Mouse (Mus musculus): ENCODE measurements around the gene Cnot10.
A peak's percentile ranks its signal among the peaks of the same experiment; 100 is the strongest.

Gene Cnot10

DNA sequence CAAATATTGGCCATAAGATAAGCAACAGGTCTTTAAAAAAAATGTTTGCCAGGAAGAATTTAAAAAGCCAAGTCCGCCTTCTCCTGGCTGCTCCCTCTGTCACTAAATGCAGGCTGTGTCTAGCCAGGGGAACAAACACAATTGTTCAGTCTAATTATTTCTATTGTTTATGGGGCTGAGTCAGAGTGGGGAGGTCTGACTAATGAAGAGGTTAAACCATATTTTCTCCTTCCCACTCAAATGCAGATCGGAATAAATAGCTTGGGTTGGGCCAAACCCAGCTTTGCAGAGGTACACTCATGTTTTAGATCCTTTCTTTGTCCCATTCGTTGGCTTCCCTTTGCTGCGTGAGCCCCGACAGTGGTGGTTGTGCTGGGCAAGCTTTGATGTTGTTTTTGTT lies 9.4 kb upstream of the Cnot10 start:
- no peak for DNase-seq (ENCODE audit: low read depth, low spot score)

- DNase-seq (ENCODE audit: low read depth, low spot score), result peak; percentile 46
Observed at GRCm38 (mm10) chr9:114648472-114648871, 8.5 kb upstream of the Cnot10 start.

DNA sequence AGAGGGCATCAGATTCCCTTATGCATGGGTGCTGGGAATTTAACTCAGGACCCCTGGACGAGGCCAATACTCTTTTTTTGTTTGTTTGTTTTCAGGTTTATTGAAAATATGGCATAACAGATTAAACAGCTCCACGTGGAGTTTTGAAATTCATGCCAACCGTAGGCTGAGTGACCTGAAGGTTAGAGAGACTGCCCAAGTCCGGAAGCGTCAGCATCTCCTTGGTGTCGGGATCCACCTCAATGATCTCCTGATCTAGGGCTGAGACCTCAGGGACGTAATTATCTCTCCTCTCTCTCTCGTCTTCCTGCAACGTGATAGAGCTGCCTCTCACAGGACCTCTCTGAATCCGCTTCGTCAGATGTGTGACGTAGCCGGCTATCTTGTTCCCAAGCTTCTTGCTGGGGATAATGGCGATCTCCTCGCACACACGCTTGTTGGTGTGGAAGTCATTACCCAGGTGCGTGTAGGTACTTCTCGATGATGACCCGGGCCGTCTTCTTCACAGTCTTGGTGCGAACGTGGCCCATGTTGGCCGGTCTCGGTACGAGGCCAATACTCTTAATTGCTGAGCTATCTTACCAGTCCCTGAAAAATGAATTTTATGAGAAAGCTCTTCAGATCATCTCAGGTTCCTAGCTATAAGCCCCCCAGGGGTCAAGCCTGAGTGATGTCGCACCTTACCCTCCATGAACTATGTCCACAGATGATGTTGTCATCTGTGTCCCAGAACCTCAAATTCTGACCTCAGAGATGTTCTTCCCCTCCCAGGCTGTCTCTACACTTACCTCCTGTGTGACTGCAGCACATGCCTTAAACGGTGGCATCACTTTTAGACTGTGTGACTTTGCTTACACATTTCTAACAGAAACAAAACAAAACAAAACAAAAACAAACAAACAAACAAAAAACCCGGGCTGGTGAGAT lies 7.8 kb upstream of the Cnot10 start:
- DNase-seq (ENCODE audit: low read depth, low spot score), result no peak

DNA sequence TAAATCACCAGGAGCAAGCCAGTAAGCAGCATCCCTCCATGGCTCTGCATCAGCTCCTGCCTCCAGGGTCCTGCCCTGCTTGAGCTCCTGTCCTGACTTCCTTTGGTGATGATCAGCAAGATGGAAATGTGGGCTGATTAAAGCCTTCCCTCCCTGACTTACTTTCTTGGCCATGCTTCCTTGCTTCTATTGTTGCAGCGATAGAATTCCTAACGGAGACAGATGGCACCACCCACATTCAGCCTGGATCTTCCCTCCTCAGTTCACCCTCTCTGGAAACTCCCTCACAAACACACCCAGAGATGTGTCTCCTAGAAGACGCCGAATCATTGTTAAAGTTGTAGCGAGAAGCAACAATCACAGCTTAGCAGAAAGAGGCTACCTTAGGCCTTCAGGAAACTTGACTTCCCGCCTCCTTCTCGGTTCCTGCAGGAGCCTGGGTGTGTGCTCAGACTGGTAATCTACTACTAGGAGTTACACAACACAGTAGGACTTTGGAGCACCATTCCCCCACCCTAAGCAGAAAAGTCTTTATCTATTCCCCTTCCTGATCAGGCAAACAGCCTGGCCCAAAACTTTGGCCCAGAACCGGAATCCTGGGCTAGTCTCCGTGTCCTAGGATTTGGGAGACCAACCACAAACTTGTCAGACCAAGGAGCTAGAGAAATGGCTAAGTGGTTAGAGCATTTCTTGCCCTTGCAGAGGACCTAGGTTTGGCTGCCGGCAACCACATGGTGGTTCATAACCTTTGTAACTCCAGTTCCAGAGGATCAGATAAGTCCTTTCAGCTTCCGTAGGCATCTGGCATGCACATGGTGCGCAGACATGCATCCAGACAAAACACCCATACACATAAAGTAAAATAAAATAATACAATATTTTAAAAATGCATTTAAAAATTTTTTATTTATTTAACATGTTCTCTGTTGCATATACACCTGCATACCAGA lies 6.8 kb upstream of the Cnot10 start:
- DNase-seq (ENCODE audit: low read depth, low spot score), result no peak

- DNase-seq (ENCODE audit: low read depth, low spot score), result peak; percentile 12
Observed at GRCm38 (mm10) chr9:114639186-114639748, 717 bp downstream of the Cnot10 start.

- no peak for DNase-seq (ENCODE audit: low read depth, low spot score)
Observed at GRCm38 (mm10) chr9:114636751-114637150, 3.2 kb downstream of the Cnot10 start.

GRCm38 (mm10) chr9:114636150-114636549 lies 3.8 kb downstream of the Cnot10 start:
- DNase-seq (ENCODE audit: low read depth, low spot score), result no peak

DNA sequence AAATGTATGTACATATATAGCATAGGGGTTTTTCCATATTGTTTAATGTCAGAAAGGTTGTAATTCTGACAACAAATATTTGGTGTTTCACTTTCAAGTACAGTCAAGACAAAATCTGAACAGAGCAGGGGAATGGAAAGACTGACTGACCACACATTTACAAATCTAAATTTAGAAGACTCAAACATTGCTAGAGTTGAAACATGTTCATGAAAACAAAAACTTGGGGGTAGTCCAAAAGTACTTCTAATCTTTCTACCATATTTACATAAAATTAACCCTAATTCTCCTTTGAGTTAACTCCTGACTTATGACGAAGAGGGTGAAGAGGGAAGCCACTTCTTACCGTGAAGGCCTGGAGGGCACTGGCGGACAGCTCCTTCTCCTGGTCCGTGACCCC lies 7.7 kb downstream of the Cnot10 start:
- no peak for DNase-seq (ENCODE audit: low read depth, low spot score)

DNA sequence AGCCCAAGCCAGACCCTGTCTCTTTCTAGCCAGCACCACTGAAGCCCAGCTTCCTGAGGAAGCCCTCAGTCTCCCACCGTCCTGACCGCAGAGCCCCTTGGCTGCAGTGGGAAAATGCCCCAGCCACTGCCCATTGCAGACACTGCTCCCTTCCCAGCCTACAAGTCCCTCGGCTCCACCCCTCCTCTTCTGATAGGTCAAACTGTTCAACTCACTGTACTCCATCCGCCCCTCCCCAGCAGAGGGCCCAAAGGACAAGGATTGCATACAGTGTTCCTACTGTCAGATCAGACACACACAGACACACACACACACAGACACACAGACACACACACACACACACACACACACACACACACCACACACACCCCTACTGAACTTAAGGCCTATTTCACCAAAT lies 13.3 kb downstream of the Cnot10 start:
- DNase-seq (ENCODE audit: low read depth, low spot score), result no peak

DNA sequence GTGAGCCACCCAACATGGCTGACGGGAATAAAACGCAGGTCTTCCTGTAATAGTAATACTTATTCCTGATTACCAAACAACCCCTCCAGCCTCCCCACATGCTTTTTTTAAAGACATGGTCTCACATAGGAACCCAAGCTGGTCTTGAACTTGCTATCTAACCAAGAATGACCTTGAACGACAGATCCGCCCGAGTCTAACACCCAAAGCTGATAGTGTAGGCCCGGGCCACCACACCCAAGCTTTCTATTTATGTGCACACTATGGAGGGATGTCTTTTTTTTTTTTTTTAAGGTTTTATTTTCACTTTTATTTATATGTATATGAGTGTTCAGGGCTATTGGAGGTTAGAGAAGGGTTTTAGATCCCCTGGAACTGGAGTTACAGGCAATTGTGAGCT lies 15.8 kb downstream of the Cnot10 start:
- no peak for DNase-seq (ENCODE audit: low read depth, low spot score)

DNA sequence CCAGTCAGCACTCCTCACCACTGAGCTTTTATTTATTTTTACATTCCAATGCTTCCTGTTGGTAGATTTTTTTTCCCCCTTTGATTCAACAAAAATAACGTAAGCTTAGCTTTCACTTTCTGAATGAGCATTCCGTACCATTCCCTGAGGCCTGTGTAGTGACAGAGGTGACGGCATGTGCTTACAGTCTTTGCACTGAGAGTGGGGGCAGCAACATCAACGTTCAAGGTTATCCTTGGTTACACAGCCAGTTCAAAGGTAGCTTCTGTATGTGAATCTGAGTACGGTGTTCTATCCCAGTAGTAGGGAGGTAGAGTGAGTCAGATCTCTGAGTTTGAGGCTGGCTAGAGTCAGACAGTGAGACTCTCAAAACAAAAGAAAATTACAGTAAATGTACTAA lies 18.8 kb downstream of the Cnot10 start:
- DNase-seq (ENCODE audit: low read depth, low spot score), result no peak

DNA sequence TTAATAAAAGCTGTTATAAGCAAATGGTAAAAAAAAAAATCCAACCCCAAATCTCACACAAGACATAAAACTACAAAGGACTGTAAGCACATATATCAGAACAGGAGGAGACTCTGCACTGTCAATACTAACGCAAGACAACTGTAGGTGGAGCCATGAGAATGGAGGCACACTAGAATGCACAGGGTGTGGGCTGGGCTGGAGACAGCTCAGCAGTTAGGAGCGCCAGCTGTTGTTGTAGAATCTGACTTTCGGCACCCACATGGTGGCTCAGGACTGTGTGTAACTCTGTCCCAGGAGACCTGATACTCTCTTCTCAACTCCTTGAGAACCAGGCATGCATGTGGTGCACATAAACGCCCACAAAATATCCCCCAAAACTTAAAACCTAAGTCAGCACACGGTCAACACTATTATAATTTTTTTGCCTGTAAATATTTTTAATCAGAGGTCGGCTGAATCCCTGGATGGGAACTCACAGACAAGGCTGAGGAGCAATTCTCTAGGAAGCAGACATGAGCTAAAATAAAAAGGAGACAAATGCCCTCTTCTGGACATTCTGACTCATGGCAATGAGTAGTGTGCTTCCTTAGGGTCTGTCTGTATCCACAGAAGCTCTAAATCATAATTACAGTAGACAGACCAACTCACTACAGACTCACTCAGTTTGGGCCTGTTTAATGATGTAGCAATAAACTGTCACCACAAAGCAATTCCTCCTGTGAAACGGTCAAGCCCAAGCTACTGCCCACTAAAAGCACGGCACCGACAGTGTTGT lies 25.6 kb downstream of the Cnot10 start:
- DNase-seq (ENCODE audit: low read depth, low spot score), result no peak

GRCm38 (mm10) chr9:114613026-114613425 lies 27.0 kb downstream of the Cnot10 start:
- DNase-seq (ENCODE audit: low read depth, low spot score), result no peak

- no peak for DNase-seq (ENCODE audit: low read depth, low spot score)
Observed at GRCm38 (mm10) chr9:114612566-114612965, 27.4 kb downstream of the Cnot10 start.

DNA sequence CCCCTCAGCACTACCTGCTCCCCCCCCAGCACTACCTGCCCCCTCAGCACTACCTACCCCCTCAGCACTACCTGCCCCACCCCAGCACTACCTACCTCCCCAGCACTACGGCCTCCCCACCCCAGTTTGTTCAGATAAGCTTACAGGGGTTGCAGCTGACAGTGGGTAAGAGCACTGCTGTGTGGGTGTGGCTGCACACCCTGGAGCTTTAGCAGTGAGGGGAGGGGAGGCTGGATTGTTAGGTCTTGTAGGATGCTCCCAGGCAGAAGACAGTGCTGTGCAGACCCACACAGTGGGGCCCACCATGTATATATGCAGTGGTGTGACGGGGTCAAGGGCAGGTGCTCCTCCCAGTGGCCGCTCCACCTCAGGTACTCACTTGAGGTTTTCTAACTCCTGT lies 29.7 kb downstream of the Cnot10 start:
- DNase-seq (ENCODE audit: low read depth, low spot score), result no peak

DNA sequence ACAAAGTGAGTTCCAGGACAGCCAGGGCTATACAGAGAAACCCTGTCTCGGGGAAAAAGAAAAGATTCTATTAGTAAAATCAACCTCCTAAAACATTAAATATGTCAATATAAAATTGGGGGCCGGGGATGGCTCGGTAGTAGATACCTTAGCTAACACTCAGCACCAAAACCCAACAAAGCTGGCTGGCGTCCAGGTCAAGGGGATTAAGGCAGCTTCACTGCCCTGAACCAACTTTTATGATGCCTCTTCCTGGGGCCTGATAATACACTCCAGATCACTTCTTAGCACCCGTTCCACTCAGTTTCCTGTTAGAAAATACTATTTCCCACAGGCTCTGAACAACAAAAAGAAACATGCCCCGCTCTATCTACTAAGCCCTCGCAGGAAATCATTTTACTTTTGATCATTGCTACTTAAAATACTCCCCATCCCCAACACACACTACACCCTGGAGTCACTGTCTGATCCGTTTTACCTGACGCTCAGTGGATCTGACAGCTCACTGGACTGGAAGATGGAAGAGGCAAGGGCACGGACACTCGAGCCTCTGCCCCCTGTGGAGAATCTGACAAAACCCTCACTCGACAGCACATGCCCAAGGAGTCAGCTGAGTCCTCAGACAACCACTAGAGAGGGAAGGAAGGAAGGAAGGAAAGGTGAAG lies 36.0 kb downstream of the Cnot10 start:
- no peak for DNase-seq (ENCODE audit: low read depth, low spot score)

DNA sequence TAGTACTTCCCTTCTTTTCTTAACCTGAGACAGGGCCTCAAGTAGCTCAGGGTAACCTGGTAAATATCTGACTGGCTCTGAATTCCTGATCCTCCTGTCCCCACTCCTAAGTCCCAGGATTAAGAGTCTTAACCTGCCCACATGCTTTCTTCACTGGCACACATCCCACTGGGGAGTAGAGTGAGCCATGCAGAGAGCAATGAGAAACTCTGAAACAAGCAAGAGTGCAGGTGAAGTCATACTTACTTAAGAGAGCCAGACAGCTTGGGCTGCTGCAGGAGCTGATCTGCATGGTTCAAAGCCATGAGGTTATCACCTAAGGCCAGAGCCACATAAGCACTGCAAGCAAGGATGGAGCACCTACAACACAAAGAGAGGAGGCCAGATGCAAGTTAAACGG lies 38.9 kb downstream of the Cnot10 start:
- DNase-seq (ENCODE audit: low read depth, low spot score), result no peak

DNA sequence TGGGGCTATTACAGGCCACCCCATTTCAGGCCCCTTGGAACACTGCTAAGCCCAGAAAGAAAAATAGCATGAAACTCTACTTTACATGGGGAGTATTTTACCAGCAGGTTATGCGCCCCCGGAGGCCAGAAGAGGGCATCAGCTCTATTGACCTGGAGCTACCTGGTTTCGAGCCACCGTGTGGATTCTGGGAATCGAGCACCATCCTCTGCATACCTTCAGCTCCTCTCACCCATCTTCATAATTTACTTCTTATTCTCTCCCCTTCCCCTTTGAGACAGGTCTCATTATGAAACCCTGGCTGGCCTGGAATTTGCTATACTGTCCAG lies 55.0 kb downstream of the Cnot10 start:
- no peak for DNase-seq (ENCODE audit: low read depth, low spot score)

- DNase-seq (ENCODE audit: low read depth, low spot score), result peak; percentile 61
Observed at GRCm38 (mm10) chr9:114584183-114585016, 55.6 kb downstream of the Cnot10 start.

GRCm38 (mm10) chr9:114583812-114584182 lies 56.2 kb downstream of the Cnot10 start:
- peak; percentile 87 for DNase-seq (ENCODE audit: low read depth, low spot score)

Data from mesoderm, embryonic 11.5 days (tissue).